Mouse (Mus musculus): ENCODE results near the gene Pcbp3.
"Not testable (repeated sequence)": the region's sequence is repeated elsewhere in the genome, so short reads cannot be mapped to it uniquely, and the experiment has no call there.

- not testable (repeated sequence) for TF ChIP-seq GATA1, TAL1 (IDR thresholded peaks at IDR 0.05; ENCODE audit: low read length)
These were observed 10.6 kb upstream of the Pcbp3 start for GRCm38 (mm10) chr10:76972318-76972717.

Measured in erythroblast, embryonic 14.5 days (primary cell).